Mouse (Mus musculus): Measurements from ENCODE around the gene Nectin4. TPM values are rescaled to one million over a fixed set of nuclear protein-coding genes. Genes with fewer than 3 reads are reported as not detected.
"Not testable (repeated sequence)": the region's sequence is repeated elsewhere in the genome, so short reads cannot be mapped to it uniquely, and the experiment has no call there.

Nectin4 gene
- total RNA-seq (2022): 1 to 10 TPM; 4.3 to 4.9 (median 4.6) TPM

DNA sequence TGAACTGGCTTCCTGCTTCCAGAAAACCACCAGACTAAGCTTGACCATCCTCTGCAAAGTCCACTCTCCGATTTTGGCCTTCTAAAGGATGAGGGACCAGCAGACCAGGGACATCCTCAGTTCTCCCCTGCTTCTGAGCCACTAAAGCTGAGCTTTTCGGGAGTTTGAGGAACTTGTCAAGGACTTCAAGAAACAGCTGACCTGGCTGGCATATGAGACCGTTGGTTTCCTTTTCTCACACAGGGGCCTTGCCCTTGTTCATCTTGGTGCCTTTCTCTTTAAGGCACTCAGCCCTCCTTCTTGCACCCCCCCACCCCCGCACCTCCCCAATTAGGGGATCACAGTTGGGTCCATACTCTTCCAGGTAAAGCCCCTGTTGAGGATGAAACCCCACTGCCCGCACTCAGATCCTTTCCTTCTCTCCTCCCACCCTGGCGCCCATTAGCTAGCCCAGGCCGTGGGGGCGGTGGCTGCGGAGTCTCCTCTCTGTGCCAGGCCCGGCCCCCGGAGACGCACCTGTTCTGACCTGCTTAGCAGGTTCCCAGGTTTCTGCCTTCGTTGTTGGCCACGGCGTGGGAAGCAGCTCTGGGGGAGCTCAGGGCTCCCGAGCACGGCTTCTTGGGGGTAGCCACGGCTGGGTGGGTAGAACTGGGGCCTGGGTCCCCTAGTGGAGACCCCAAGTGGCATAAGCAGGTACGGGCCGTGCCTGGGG, at the start of gene Nectin4:
Gene Nectin4, plus strand, starts transcription at position 255 of the 712 bp plus-strand sequence.
- no peak for DNase-seq (ENCODE audit: low spot score in 2 of 2)

DNA sequence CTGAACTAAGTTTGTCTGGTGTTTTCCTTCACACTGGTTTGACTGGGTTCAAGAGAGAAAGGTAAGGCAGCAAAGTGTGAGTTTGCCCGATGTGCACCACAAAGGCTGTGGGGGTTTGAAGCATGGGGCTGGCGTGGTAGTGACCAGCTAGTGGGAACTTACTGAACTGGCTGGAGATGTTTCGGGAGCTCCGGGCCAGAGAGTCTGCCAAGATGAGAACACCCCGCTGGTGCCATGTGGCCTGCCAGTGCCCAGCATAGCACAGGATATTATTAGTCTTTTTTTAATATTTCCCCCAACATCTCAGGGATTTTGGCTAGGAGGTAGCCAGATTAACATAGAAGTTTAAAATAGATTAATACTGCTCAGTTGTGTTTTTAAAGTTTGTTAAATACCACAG, 49.7 kb upstream of the Nectin4 start:
- no peak for DNase-seq (ENCODE audit: low spot score in 2 of 2)

DNA sequence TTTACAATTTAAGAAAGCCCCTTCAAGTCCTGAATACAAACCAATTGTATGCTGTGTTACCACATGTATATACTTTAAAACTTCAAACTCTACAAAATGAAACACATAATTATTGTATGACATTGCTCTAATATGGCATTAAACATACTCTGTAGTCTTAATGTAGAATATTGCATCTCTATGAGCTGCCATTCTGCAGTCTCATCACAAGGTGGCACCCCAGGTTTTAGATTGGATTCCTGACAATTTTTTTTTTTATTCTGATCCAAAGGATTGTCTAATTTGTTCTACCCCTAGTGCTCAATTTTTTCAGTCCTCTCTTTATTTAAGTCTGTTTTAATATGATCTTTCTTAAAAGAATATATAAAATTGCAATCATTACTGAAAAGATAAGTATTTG, 48.5 kb upstream of the Nectin4 start:
- no peak for DNase-seq (ENCODE audit: low spot score in 2 of 2)

DNA sequence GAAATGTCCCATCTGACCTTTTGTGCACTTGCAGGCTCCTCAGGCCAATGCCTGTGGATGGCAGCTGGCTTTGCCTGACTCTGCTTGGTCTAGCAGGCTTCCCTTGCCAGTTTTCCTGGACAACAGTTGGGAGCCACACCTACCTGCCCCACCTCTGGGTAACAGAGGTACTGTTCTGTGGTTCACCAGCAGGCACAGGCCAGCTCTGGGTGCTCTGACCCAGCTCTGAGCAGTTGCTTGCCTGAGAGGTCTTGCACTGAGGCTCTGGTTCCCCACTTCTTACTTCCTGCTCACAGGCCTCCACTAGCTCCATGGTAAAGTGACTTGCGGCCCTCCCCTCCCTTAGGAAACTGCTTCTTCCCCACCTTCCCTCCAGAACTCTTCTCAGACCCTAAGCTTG, 47.9 kb upstream of the Nectin4 start:
- no peak for DNase-seq (ENCODE audit: low spot score in 2 of 2)

DNA sequence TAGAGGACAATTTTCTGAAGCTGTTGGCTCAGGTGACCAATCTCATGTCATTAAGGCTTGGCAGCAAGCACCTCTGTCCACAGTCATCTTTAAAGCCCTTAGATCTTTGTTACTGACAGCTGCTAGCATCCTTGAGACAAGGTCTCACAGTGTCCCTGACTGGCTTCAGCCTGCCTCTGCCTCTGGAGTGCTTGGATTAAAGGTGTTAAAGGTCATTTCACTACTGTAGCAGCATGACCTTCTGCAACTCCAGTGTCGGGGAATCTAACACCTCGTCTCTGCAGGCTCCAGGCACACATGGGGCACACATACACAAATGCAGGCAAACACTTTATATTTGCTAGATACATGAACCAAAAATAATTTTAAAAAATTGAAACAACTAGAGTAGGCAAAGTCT, 44.3 kb upstream of the Nectin4 start:
- DNase-seq (ENCODE audit: low spot score in 2 of 2): no peak

DNA sequence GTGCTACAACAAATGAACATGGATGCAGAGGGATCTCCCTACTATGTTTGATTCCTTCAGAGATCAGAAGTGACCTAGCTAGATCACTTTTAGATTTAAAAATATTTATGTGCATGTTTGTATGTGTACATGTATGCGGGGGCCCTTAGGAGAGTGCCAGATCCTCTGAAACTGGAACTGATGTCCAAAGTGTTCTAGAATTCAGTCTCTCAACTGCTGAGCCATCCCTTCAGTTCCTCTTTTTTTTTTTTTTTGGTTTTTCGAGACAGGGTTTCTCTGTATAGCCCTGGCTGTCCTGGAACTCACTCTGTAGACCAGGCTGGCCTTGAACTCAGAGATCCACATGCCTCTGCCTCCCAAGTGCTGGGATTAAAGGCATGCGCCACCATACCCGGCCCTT, 43.3 kb upstream of the Nectin4 start:
- DNase-seq (ENCODE audit: low spot score in 2 of 2): not testable (repeated sequence)

DNA sequence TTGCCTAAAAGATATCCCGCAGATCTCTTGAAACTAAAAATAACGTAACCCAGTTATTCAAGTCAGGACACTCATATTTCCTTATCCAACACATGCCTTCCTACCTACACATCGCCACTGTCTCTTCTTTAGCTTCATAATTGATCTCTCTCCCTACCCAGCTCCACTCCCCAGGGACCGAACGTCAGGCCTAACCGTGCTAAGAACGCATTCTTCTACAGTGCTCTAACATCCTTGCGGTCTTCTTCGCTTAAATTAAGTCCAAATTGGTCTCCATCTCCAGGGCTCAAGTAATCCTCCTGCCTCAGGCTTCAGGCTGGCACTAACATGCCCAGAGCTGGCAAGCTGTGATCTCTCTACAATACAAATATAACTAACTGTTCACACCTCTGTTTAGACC, 41.7 kb upstream of the Nectin4 start:
- DNase-seq (ENCODE audit: low spot score in 2 of 2): no peak

DNA sequence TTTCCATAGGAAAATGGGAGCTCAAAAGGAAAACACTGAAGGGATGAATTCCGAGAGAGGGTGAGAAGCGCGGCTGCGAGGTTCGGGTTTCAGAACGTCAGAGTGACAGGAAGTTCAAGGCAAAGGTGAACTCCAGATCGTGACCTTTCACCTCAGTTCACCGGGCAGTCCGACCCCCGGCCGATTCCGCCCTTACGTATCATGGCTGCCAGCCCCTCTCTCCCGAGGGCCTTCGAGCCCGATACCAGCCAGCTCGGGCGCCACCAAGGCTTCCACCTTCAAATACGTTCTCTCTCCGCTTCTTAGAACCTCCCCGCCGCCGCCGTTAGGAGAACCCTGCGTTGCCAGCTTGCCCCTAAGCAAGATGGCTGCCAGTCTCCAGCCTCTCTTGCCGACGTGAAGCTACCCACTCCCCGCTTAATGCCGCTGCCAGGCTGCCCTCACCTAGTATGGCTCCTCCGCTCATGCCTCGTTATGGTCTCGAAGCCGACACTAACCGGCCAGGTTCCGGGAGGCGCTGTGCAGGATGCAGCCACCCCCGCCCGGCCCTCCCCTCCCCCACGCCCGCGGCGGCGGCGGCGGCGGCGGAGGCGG, 41.0 kb upstream of the Nectin4 start, which contains the start of gene Dedd:
Gene Dedd, plus strand, starts transcription at position 307 of the 594 bp plus-strand sequence.
- DNase-seq (ENCODE audit: low spot score in 2 of 2): peak; percentile 88 to 94

DNA sequence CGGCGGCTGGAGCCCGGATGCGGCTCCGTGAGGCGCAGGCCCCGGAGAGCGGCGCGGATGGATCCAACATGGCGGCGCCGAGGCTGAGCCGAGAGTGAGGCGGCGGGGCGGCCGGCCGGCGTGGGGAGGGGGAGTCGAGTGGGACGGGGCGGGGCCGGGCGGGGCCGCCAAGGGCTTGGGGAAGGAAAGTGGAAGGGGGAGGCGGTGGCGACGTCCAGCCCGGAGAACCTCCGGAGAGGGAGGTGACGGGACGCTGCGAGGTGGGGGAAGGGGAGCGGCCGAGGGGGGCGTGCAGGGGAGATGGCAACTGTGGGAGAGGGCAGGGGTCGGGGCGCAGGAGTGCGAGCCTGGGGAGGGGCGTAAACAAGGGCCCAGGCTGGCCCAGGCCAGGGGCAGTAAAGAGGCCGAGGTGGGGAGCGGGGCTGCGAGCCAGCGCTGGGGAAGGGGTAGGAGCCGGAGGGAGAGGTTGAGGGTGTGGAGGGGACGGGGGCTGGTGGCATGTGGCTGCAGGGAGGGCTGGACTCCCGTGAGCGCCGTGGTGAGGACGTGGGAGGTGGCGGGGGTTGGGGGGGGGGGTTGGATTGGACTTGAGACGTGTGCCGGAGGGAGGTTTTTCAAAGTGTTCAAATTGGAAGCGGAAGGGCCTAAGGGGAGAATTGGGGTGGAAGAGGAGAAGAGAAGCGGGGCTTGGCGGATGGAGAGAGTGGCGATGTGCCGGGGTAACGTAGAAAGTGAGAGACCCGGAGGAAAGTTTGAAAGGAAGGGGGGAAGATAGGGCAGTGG, 40.3 kb upstream of the Nectin4 start:
- DNase-seq (ENCODE audit: low spot score in 2 of 2): peak in 1 of 2 experiments; percentile 53

DNA sequence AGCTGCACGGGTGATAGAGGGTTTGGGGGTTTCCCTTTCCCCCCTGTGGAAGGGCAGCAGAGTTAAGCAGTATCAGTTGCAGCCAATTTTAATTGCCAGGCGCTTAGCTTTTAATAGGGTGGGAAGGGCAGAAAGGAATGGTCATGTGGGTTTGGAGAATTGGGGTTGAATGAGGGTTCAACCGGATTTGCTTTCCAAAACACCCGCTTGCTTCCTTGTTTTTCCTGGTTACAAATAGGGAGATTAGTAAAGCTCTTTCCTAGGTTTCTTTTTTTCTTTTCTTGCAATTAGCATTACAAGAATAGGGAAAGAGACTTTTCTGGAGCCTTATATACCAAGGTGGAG, 39.7 kb upstream of the Nectin4 start:
- no peak for DNase-seq (ENCODE audit: low spot score in 2 of 2)

DNA sequence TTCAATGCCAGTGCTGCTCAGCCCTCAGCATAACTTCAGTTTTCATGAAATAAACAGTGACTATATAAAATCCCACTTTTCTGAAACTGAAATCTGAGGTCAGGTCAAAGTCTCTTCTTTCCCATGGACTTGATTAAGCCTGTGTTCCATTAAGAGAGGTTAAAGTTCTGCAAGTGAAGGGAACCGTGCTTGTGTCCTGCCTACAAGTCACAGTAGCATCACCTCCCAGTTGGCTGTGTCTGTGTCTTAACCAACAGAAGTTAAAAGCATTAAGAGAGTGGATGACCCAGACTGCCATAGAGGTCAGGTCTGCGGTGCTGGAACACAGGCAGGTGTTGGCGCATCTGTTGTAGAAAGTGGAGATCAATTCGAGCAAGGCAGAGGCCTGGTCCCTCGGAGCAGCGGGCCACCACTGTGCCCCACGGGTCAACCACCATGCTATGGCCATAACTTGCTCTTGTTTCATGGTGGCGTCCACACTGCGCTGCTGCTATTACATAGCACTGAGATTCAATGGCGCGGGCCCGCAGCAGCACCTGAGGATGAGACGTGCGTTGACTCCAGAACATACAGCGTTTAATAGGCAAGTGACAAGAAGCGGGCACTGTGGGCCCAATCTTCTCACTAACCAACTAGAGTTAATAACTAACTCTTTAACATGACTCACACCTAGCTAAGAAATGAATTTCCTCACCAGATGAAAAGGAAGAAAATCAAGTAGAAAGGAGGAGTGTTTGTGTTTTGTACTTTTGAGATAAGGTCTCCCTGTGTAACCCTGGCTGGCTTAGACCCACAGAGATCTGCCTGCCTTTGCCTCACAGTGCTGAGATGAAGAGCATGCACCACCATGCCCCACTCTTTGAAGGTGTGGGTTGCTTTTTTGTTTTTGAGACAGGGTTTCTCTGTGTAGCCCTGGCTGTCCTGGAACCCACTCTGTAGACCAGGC, 27.4 kb upstream of the Nectin4 start:
- no peak for DNase-seq (ENCODE audit: low spot score in 2 of 2)

DNA sequence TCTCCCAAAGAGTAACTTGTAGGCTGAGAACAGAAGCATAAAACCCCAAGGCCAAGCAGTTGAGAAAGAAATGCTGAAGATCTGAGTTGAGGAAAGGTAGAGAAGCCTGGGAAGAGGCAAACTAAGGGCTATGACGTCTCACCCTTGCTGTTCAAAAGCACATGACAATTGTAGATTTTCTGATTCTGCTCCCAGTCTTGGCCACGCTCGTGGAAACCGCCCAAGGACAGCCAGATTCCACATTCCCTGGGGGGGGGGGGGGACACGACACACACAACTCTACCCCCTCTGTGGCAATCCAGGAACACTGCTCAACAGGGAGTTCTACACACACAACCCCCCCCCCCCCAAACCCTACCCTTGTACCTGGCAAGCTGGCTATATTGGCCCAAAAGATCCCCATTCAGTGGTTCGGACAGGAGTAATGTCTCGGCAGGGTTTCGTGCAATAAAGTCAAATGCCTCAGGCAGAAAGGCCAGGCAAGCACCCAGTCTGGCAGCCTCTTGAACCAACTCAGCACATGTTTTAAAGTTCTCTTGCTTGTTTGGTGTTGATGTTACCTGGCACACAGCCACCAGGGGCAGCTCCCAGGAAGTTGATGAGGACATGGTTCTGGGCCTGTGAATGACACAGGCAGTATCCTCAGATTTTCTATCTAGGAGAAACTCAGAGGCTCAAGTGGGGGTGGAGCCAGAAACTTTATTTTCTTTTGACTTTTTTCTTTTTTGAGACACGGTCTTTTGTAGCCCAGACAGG, 25.8 kb upstream of the Nectin4 start:
- no peak for DNase-seq (ENCODE audit: low spot score in 2 of 2)

DNA sequence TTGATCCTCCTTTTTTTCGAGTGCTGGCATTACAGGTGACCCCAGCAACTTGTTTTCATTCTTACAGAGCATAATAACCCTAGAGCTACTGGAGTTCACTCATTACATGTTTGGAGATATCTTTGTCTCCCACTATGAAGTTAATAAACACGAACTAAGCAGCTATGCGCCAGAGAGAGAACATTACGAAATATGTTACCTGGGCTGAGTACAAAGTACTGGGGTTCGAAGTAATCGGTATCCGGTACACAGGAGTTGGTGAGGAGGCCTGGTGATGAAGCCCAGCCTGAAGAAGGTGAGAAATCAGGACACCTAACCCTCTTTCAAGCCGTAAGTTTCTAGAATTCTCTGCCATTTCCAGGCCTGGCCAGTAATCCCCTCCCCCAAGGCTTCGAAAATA, 25.2 kb upstream of the Nectin4 start:
- DNase-seq (ENCODE audit: low spot score in 2 of 2): no peak

DNA sequence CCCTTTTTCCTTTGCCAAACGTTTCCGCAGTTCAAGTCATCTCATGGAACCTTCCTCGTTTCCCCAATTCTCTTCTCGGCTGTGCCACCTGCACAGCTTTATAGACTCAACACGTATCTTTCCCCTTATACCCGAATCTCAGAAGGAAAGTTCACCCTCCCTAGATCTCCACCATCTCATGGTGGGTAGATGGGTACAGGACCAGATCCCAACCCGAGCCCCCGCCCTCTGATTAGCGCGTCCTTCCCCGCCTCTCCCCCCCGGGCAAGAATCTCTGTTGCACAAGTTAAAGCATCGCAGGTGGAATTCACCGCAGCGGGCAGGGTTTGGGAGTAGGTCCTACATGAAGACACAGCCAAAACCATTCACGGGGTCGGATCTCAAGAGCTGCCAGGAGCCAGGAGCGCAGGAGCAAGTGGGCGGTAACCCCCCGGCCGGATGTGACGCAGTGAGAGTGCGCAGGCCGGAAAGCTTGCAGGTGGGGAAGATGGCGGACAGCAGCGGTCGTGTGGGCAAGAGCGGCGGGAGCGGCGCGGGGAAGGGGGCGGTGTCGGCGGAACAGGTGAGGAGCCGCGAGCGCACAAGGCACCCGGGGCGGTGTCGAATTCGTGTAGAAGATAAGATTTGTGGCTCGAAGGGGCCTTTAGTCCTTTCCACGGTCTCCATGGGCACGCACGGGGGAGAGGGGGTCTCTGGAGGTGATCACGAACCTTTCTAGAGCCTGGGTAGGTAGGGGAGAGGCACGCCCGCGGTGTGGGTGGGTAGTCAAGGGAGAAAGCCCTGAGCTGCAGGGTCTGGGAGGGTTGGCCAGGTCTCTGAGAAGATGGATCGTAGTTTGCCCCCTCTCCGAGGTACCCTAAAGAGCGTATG, 24.4 kb upstream of the Nectin4 start, which contains the start of the genes Nit1 and Pfdn2:
Gene Nit1, minus strand, starts transcription at position 422 of the 870 bp plus-strand sequence.
Gene Pfdn2, plus strand, starts transcription at position 446 of the 870 bp plus-strand sequence.
- DNase-seq (ENCODE audit: low spot score in 2 of 2): peak; percentile 79 to 88

DNA sequence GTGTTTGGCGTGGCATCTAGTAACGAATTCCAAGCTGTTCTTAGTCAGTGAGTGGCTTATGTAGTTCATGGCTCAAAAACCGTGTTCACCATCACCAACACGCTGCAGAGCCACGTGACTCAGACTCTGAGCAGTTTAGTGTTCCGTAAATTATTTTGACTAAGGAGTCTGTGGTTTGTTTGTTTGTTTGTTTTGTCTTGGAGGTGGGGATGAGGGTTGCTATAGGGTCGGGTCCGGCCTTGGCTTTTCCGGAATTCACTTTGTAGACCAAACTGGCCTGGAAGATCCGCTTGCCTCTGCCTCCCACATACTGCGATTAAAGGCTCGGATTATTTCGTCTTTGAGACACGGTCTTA, 23.8 kb upstream of the Nectin4 start:
- no peak for DNase-seq (ENCODE audit: low spot score in 2 of 2)

DNA sequence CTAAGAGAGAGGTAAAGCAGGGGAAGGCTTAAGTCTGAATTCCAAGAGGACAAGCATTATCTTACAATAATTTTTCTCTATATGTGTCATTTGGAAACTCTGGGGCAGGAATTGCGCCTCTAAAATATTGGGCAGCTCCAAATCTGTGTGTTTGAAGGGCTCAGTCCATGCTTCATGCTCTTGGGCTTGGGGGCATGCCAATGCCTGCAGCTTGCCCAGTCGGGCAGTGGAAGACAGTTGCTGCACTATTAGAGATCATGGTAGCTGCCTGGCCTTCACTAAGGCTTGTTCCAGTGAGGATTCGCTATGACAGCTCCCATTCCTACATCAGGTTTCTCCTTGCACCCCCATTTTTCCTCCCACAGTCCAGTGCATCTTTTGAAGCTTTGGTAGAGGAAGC, 21.2 kb upstream of the Nectin4 start:
- no peak for DNase-seq (ENCODE audit: low spot score in 2 of 2)

DNA sequence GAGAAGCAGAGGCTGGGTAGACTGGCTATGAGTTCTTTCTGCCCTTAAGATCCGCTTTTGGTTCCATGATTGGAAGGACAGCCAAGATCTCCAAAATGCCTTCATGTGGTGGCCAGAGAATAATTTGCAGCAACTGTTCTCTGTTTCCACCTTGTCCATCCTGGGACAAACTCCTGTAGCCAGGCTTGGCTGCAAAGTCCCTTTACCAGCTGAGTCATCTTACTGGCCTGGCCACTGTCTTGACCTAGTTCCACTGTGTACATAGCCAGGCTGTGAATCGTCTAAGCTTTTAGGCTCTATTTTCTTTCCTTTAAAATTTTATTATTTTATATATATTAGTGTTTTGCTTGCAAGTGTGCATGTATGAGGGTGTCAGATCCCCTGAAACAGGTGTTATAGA, 20.7 kb upstream of the Nectin4 start:
- DNase-seq (ENCODE audit: low spot score in 2 of 2): no peak

DNA sequence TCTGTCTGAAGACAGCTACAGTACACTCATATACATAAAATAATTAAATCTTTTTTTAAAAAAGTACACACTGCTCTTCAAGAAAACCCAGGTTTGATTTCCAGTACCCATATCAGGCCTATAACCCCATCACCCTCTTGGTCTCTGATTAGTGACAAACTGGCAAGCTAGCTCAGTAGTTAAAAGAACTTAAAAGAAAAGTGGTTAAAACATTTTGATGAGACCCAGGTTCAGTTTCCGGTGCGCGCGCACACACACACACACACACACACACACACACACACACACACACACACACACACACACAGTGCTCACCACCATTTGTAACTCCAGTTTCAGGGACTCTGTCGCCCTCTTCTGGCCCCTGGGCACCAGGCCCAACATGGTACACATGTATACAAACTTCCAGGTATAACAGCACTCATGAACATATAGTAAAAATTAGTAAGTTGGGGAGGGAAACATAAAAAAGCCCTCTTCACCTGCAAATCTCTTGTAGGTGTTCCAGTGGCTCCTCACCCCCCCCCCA, 14.0 kb upstream of the Nectin4 start:
- DNase-seq (ENCODE audit: low spot score in 2 of 2): no peak

DNA sequence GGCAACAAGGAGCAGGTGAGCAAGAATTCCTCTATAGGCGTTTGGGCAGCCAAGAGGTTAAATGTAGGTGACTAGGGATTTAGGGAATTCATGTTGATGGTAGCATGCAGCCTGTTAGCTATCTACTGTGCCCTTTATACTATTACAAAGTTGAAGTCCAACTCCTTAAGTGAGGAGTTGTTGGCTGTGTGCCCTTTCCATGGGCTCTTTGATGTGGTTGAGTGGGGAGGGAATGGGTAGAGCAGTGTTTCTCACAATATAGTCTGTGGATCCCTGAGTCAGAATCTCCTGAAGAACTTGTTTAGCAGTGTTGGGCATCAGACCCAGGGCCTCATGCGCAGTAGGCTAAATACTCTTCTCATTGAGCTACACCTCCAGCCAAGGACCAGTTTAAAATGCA, 13.1 kb upstream of the Nectin4 start:
- DNase-seq (ENCODE audit: low spot score in 2 of 2): no peak

Measured in left cerebral cortex, adult 8-10 months (tissue).